Mouse (Mus musculus): ENCODE data around the gene Slc30a2. TPM values are rescaled to one million over a fixed set of nuclear protein-coding genes. Genes with fewer than 3 reads are reported as not detected.

Slc30a2 gene
- polyA plus RNA-seq, 1 experiment from 2014 or later, result 0.05 TPM

GRCm38 (mm10) chr4:134403721-134404120, 60.7 kb downstream of the Slc30a2 start:
- DNase-seq (ENCODE audit: low spot score) (peak; percentile 32), ATAC-seq (no peak)
- Histone ChIP-seq H3K9ac (ENCODE audit: low read length) (no peak overlapping the region), H3K36me3 (ENCODE audit: control insufficient read depth, insufficient read depth, low read length) (no peaks in the 10 kb centered on the region), H3K27me3 (replicated peaks; ENCODE audit: control insufficient read depth, insufficient read depth, low read length) (no peaks in the 10 kb centered on the region), H3K4me2 (ENCODE audit: low read length) (no peak overlapping the region), H3K27ac (ENCODE audit: low read depth, low read length) (no peak overlapping the region), H3K4me1 (ENCODE audit: control insufficient read depth, insufficient read depth, low read length) (peaks cover 19% of the 10 kb centered on the region), H3K4me3 (ENCODE audit: low read depth, low read length) (no peak overlapping the region), H3K9me3 (replicated peaks; ENCODE audit: control insufficient read depth, low read length) (no peaks in the 10 kb centered on the region)
- 45% methylated on average over 7 of the region's 7 CpGs for WGBS

Other genes with a start within 250 kb of the Slc30a2 start
- 1.3 and 2.3 TPM in 2 replicates for gene Cd52, start 248.1 kb upstream of the Slc30a2 start, polyA plus RNA-seq (2014; fragmentation: Nextera tagmentation; extraction: Ambion mirVana)
- gene Ubxn11, start 240.6 kb upstream of the Slc30a2 start, polyA plus RNA-seq (2014; fragmentation: Nextera tagmentation; extraction: Ambion mirVana), result 9.0 and 12.5 TPM in 2 replicates
- gene Sh3bgrl3, start 214.4 kb upstream of the Slc30a2 start, polyA plus RNA-seq (2014; fragmentation: Nextera tagmentation; extraction: Ambion mirVana), result 351 and 372 TPM in 2 replicates
- 20.1 and 21.3 TPM in 2 replicates for gene Cep85, start 156.1 kb upstream of the Slc30a2 start, polyA plus RNA-seq (2014; fragmentation: Nextera tagmentation; extraction: Ambion mirVana)
- gene Gm7534, start 140.2 kb upstream of the Slc30a2 start, polyA plus RNA-seq (2014; fragmentation: Nextera tagmentation; extraction: Ambion mirVana), result not detected in 2 replicates
- gene Catsper4, start 115.8 kb upstream of the Slc30a2 start, polyA plus RNA-seq (2014; fragmentation: Nextera tagmentation; extraction: Ambion mirVana), result not detected in 2 replicates
- 0.36 TPM in 1 of 2 replicates, not detected in the other for gene Cnksr1, start 104.8 kb upstream of the Slc30a2 start, polyA plus RNA-seq (2014; fragmentation: Nextera tagmentation; extraction: Ambion mirVana)
- 0.17 TPM in 1 of 2 replicates, not detected in the other for gene E130218I03Rik, start 99.5 kb upstream of the Slc30a2 start, polyA plus RNA-seq (2014; fragmentation: Nextera tagmentation; extraction: Ambion mirVana)
- 14.4 and 15.8 TPM in 2 replicates for gene Zfp593, start 97.6 kb upstream of the Slc30a2 start, polyA plus RNA-seq (2014; fragmentation: Nextera tagmentation; extraction: Ambion mirVana)
- not detected in 2 replicates for gene Gm30191, start 96.2 kb upstream of the Slc30a2 start, polyA plus RNA-seq (2014; fragmentation: Nextera tagmentation; extraction: Ambion mirVana)
- 10.1 and 11.6 TPM in 2 replicates for gene Grrp1, start 89.1 kb upstream of the Slc30a2 start, polyA plus RNA-seq (2014; fragmentation: Nextera tagmentation; extraction: Ambion mirVana)
- 32.2 and 40.5 TPM in 2 replicates for gene Pdik1l, start 55.3 kb upstream of the Slc30a2 start, polyA plus RNA-seq (2014; fragmentation: Nextera tagmentation; extraction: Ambion mirVana)
- gene Trim63, start 28.1 kb upstream of the Slc30a2 start, polyA plus RNA-seq (2014; fragmentation: Nextera tagmentation; extraction: Ambion mirVana), result not detected in 2 replicates
- gene Extl1, start 40.7 kb downstream of the Slc30a2 start, polyA plus RNA-seq (2014; fragmentation: Nextera tagmentation; extraction: Ambion mirVana), result 0.14 and 0.25 TPM in 2 replicates
- 7.6 and 9.8 TPM in 2 replicates for gene Pafah2, start 53.1 kb downstream of the Slc30a2 start, polyA plus RNA-seq (2014; fragmentation: Nextera tagmentation; extraction: Ambion mirVana)
- gene Stmn1, start 125.1 kb downstream of the Slc30a2 start, polyA plus RNA-seq (2014; fragmentation: Nextera tagmentation; extraction: Ambion mirVana), result 7,624 and 8,172 TPM in 2 replicates
- 4.3 and 6.0 TPM in 2 replicates for gene Paqr7, start 153.5 kb downstream of the Slc30a2 start, polyA plus RNA-seq (2014; fragmentation: Nextera tagmentation; extraction: Ambion mirVana)
- 2.2 and 3.3 TPM in 2 replicates for gene Aunip, start 167.8 kb downstream of the Slc30a2 start, polyA plus RNA-seq (2014; fragmentation: Nextera tagmentation; extraction: Ambion mirVana)
- gene Mtfr1l, start 192.2 kb downstream of the Slc30a2 start, polyA plus RNA-seq (2014; fragmentation: Nextera tagmentation; extraction: Ambion mirVana), result 177 and 185 TPM in 2 replicates
- 10.2 and 12.4 TPM in 2 replicates for gene Selenon, start 209.0 kb downstream of the Slc30a2 start, polyA plus RNA-seq (2014; fragmentation: Nextera tagmentation; extraction: Ambion mirVana)